Mouse (Mus musculus) spleen, postnatal 10 days (tissue): ENCODE results near the gene H2-T23.
"Not testable (repeated sequence)": the region's sequence is repeated elsewhere in the genome, so short reads cannot be mapped to it uniquely, and the experiment has no call there.

ENCODE experiments used
- DNase-seq, 2 experiments: peaks; one replicate each; pipeline ENCODE4 v3.0.0; 2021 to 2022; ENCODE audit warnings: low spot score in 2 of 2

The H2-T23 gene

GRCm38 (mm10) chr17:36023710-36024654 is 8.7 kb downstream of the H2-T23 start:
- DNase-seq = peak; percentile 32 to 44

DNA sequence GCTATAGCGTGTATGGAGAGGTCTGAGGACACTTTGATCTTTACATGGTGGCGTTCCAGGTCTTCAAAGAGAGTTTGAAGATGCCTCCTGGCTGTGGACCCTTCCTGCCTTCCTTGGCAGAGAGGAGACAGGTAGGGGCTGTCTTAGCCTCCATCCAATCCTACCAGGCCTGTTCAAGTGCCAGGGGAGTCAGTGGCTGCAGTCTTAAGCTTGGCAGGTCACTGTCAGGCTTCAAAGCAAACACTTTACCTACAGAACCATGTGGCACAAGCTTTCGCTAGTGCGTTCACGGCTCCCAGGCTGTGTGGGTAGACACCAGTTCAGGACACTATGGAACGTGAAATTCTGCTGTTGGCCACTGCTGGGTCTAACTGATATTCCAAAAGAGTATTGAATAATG is 9.7 kb downstream of the H2-T23 start:
- peak in 1 of 2 experiments; percentile 13 for DNase-seq

DNA sequence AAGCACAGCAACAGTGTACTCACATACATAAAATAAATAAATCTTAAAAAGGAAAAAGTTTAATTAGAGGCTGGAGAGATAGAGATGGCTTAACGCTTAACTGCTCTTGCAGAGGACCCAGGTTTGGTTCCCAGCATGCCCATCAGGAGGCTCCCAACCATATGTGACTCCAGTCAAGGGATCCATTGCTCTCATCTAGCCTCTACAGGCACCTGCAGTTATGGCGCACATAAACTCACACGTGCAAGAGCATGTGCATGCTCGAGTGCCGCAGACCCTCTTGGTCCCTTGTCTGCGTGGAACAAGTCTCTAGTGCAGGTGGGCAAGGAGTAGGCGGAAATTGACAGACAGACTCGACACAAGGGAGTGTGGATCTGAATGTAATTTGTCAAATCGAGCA is 10.6 kb downstream of the H2-T23 start:
- DNase-seq = peak in 1 of 2 experiments; percentile 20

DNA sequence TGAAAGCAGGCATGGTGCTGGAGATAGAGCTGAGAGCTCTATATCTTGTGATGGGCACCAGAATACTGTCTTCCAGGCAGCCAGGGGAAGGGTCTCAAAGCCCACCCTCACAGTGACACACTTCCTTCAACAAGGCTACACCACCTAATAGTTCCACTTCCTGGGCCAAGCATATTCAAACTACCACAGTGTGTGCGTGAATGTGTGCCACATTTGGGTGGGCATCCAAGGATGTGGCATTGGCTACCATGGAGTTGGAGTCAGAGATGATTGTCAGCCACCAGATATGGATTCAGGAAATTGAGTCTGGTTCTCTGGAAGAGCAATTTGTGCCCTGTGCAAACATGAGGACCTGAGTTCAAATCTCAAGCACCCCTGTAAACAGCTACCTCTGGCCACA is 11.3 kb downstream of the H2-T23 start:
- no peak for DNase-seq

DNA sequence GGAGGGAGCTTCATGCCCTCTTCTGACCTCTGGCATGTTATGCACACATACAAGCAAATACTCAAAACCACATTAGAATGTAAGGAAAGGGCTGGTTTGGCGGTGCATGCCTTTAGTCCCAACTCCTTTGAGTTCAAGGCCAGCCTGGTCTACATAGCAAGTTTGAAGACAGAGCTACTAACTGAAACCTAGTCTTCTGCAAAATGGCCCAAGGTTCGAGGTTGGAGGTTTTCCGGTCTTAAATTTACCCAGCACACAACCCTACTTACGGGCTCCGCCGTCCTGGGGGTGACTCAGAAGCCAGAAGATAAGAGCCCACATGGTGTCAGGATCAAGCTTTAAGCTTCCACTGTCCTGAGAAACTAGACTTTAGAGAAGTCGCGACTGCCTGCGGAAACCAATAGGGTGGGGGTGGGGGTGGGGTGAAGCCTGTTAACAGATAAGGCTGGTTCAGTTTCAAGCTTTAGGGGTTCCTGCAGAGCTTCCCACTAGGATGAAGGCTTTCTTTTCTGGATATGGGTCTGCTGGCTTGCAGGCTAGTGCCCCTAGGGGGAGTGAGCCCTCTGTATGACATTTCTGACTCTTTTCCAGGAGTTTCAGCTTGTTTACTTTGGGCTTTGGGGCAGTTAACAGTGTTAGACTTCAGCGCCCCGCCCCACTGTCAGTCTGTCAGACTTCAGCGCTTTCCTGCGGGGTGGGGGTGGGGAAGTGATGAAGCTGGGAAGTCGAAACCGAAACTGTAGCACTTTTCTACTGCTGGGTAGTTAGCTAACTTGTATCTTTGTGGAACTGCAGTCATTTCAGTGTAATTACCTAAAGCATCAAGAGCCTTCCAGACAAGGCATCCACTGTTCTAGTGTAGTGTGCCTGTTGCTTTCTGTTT is 12.2 kb downstream of the H2-T23 start, which contains the start of gene H2-T24:
Gene H2-T24 (minus strand): TSS at position 370 of the 883 bp plus-strand sequence.
- DNase-seq = peak; percentile 88 to 90

GRCm38 (mm10) chr17:36019519-36019918 is 13.1 kb downstream of the H2-T23 start:
- no peak for DNase-seq

DNA sequence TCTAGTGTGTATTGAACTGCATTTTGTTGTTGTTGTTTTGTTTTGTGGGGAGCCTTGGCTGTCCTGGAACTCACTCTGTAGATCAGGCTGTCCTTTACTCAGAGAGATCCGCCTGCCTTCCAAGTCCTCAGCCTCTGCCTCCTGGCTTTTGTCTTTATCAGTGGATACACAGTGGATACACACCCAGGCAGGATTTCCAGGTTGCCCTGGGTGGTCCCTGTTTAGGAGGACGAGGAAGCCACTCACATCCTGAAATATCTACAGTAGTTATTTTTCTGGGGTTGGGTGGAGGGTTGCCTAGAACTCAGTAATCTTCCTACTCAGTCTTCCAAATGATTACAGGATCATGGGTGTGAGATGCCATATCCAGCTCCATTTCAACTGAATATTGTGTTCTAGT is 13.7 kb downstream of the H2-T23 start:
- peak in 1 of 2 experiments; percentile 52 for DNase-seq

GRCm38 (mm10) chr17:36017046-36017445 is 15.6 kb downstream of the H2-T23 start:
- DNase-seq = no peak

DNA sequence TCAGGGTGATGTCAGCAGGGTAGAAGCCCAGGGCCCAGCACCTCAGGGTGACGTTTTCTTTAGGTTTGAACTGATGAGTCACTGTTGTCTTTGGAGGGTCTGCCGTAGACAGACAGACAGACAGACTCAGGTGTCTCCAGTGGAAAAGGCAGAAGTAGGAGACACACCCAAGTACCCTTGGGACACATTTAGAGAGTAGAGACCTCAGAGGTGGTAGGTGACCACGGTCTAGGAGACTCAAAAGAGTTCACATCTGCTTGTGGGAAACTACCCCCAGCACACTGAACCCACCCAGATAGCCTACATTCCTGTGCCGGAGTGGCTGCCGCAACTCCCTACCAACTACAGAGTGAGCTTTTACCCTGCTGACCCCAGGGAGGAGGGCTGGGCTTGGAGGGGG is 17.7 kb downstream of the H2-T23 start:
- DNase-seq = no peak

- not testable (repeated sequence) for DNase-seq
Measured at GRCm38 (mm10) chr17:36004409-36004808, 28.2 kb downstream of the H2-T23 start.

DNA sequence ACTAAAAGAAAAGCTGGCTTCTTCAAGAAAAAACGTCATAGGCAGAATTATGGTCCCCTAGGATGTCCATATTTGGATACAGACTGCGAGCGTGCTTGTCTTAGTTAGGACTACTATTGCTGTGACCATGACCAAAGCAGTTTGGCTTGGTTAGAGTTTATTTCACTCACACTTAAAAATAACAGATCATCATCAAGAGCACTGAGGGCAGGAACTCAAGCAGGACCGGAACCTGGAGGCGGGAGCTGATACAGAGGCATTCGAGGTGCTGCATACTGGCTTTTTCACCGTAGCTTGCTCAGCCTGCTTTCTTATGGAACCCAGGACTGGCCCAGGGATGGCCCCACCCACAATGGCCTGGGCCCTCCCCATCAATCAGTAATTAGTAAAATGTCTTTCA is 29.3 kb downstream of the H2-T23 start:
- DNase-seq = no peak

- DNase-seq = peak; percentile 68 to 83
Measured at GRCm38 (mm10) chr17:36001966-36002365, 30.7 kb downstream of the H2-T23 start.

- DNase-seq = peak; percentile 44 to 74
Measured at GRCm38 (mm10) chr17:36001121-36001897, 31.3 kb downstream of the H2-T23 start.

GRCm38 (mm10) chr17:36000349-36000748 is 32.3 kb downstream of the H2-T23 start:
- DNase-seq = peak; percentile 39 to 56

GRCm38 (mm10) chr17:35999356-35999755 is 33.3 kb downstream of the H2-T23 start:
- DNase-seq = peak in 1 of 2 experiments; percentile 57

- peak; percentile 21 to 55 for DNase-seq
Measured at GRCm38 (mm10) chr17:35998545-35999305, 33.9 kb downstream of the H2-T23 start.

DNA sequence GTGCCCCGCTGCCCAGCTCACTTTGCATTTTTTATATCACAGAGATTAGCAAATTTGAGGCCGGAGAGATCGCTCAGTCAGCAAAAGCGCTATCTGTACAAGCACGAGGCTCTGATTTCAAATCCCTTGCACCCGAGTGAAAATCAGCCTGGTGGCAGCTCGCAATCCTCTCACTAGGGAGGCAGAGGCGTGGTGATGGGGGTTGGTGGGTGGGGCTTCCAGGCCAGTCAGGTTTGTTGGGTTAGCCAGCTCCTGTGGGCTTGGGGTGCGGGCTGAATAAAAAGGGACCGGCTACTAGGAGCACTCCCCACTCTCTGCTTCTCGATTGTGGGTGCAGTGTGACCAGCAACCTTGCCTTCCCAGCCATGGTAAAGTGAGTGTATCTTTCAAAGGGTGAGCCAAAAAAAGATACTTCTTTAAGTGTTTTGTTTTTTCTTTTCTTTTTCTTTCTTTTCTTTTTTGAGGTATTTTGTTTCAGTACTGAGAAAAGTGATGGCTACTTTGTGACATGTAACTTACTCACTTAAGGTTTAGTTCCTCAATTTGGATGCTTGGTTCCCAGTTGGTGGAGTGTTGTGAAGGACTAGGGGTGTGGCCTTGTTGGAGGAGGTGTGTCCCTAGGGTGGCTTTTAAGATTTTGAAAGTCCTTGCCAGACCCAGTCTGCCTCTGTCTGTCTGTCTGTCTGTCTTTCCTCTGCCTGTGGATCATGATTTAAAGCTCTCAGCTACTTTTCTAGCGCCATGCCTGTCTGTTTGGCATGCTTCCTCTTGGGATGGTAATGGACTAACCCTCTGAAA is 34.7 kb downstream of the H2-T23 start:
- peak; percentile 63 to 80 for DNase-seq

- DNase-seq = peak; percentile 98 to 99
Measured at GRCm38 (mm10) chr17:35996949-35997348, 35.7 kb downstream of the H2-T23 start.

GRCm38 (mm10) chr17:35994879-35995240 is 37.8 kb downstream of the H2-T23 start:
- peak in 1 of 2 experiments; percentile 28 for DNase-seq
